Mouse (Mus musculus) urinary bladder, postnatal 14 days (tissue): ENCODE results near the gene Opn3.

Source experiments
- DNase-seq: peaks from one replicate; pipeline ENCODE4 v3.0.0; 2021; ENCODE audit warnings: low spot score

The Opn3 gene

DNA sequence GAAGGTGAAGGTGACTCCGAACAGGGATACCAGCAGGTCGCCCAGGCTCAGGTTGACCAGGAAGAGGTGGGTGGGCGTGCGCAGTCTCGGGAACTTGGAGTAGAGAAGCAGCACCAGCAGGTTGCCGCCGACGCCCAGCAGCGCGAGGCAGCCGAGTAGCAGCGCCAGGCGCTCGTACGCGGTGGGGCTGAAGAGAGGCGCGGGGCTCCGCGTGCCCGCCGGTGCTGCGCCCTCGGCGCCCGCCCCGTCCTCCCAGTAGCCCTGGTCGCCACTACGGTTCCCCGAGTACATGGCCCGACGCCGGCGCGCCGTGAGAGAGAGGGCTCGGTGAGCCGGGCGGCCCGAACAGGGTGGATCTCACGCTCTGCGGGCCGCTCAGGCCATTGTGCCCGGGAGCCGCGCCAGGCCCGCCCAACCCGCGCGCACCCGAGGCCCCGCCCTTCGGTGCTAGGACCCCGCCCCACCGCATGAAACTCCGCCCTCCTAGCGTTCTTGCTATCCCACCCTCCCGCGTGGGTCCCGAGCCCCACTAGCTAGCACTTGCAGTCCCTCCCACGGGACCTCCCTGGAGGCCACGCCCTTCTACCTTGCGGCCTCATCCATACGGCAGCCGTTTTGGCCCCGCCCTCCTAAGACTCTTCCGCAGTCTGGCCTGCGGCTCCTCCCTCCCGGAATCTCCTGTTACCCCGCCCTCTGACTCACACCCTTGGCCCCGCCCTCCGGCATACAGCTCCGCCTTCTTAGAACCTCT lies at the start of gene Opn3, which contains the start of gene Chml:
Gene Opn3 (minus strand): TSS at position 531 of the 751 bp plus-strand sequence.
Gene Chml (minus strand): TSS at position 656 of the 751 bp plus-strand sequence.
- peak; percentile 99 for DNase-seq

DNA sequence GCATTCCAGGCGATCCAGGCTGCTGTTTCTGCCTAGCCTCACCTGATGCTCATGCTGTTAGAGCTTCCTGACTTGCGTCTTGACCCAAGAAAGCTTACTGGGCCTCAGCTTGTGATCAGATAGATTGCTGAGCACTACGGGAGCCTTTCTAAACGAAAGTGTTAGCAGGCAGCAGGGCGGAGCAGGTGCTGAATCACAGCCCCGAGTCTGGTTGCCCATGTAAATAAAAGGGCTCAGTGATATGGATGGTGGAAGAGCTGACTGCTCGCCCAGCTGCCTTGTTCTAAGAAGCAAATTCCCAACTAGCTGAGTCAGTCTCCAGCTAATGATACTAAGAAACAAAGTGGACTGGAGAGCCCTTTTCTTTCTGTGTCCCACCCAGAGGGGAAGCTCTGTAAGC lies 33.2 kb upstream of the Opn3 start:
- no peak for DNase-seq

DNA sequence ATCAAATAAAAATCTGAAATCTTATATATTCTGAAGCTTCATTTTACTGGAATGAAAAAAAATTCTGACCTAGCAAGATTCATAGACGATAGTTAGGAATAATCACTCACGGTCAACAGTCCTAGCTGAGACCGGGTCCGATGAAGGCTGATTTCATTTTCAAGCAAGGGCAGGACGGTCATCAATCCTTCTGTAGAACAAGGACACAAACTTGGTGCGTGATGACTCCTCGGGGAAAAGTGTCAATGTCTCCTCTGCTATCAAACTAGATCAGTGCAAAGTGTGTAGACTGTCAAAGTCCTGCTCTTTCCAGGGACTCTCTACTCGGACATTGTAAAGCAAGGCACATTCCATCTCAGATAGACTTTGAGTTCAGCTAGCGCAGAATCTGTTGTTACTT lies 24.3 kb upstream of the Opn3 start:
- no peak for DNase-seq

DNA sequence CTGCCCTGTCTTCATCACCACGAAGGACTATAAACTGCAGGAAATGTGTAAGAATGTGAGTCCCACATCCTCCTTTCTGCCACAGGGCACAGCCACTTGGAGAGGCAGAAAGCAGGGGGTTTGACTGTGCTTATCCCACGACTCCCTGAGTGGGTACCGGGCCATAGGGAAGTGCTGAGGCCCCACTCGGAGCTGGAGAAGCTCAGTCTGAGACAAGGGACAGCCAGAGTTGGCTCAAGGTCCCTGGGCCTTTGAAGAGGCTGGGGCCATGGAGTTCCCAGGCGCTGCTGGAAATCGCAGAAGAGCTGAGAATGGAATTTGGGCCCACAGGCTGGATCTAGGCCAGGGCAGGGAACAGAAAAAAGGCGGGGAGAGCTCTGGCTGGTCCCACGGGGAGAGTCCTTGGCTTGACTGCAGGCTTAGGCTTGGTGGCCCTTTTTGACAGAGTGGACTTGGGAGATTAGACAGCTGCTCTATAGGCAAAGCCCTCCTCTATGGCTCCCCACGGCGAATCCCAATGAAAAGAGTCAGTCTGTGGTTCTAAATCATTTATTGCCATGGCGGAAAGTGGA lies 19.8 kb upstream of the Opn3 start:
- no peak for DNase-seq

DNA sequence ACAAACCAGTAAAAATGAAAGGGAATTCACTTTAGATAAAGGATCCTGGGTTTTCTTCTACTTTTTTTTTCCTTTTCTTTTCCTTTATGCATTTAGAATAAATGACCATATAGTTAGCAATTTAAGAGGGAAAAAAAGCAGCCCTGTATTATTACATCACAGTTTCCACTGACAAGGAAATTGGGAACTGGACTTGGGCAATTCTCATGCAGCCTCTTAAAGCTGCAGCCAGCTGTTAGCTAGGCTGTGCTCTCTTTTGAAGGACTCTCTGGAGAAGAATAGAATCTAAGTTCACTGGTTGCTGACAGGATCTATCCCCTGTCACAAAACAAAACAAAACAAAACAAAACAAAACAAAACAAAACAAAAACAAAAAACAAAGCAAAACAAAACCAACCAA lies 15.4 kb upstream of the Opn3 start:
- DNase-seq, result no peak

DNA sequence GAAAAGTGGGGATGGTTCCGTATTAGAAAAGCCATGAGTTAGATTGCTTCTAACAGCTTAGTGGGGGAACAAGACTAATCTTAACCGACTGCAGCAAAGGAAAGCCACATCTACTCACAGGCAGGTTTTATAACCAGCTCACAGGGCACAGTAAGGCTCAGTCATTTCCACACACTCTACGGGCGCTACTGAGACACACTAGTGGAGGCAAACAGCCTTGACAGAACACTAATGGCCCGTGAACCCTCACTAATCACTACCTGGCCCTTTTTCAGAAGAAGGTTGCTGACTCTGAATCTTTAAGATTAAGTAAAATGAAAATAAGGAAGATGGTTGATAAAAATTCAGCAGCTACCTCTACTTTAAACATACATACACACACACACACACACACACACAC lies 15.0 kb upstream of the Opn3 start:
- no peak for DNase-seq

DNA sequence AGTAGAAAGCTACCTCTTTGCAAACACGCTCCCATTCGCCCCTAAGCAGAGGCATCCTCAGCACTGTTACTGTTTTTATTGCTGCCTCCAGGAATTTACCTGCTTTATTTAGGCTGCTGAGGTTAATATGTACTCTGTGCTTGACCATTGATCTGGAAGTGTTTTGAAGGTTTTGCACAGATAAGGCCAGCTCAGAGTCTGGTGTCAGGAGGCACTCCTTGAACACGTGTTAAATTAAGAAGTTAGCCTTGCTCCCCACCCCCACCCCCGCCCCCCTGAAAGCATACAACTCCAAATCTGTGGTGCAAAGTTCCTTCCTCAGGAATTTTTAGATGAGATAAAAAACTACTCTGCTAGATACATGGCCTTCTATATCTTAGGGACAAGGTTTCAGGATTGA lies 8.6 kb upstream of the Opn3 start:
- DNase-seq, result no peak

DNA sequence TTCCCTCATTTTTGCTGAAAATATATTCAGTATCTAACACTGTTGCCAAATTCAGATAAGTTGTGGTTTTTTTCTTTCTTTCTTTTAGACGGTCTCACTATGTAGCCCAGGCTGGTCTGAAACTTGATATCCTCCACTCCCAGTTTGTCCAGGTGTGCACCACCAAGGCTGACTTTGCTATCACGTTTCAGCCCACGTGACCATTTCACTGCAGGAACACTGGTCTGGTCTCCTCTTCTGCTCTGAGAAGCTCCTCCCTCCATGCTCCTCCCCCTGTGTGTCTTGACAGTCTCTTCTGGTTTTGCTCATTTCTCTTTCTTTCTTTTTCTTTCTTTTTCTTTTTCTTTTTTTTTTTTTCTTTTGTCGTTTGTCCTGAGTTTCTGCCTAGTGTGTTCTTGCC lies 7.2 kb upstream of the Opn3 start:
- peak; percentile 9 for DNase-seq

DNA sequence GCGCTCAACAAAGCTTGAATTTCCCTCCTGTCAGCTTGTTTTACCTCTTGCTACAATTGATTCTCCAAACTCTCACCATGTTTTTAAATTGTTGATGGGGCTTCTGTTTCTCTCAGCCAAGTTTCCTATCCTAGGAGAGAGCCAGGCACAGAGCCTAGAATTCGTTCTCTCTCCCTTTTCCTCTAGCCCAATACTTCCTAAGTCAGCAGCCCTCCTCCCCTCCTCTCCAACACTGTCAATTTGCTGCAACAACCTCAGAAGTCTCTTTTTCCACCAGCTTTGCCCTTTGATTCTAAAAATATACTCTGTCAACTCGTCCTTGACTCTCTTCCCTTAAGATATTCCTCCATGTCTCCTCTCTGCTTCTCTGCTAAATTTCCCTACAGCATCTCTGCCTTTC lies 6.8 kb upstream of the Opn3 start:
- no peak for DNase-seq

DNA sequence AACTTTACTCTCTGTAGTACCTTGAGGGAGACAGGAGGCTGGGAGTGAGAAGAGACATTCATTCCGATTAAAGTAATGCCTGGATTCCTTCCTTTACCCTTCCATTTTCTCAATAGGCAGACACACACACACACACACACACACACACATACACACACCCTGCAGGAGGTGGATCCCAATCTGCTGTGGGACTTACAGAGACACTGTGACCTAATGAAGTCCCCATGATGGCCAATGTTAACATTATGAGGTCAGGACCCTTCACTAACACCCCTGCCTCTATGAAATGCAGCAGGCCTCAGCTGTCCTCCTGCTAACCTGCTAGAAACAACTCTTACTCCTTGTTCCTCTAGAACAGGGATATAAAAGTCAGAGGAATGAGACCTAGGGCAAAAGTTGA lies 5.7 kb upstream of the Opn3 start, which contains the start of gene Wdr64:
Gene Wdr64 (plus strand): TSS at position 301 of the 400 bp plus-strand sequence.
- DNase-seq, result no peak

DNA sequence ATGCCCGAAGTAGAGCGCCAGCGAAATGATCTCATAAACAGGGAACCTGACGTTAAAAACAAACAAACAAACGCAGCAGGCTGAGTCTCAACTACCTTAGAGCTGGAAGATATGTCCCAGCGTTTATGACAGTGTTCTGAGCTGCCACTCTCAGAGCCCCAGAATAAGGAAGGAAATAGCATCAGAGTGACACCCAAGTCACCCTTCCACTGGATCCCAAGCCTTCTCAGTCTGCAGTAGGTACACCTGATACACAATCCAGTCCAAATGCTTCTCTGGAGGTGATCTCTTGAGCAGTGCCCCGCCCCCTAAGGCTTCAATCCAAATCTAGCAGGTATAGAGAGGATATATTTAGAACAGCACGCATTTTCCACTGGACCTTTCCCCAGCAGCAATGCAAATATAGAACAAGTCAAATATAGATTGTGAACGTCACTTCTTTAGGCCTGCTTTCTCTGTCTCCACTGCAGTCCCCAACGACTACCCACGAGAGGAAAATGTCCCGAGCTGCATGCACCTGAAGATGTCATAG lies 919 bp upstream of the Opn3 start:
- no peak for DNase-seq

DNA sequence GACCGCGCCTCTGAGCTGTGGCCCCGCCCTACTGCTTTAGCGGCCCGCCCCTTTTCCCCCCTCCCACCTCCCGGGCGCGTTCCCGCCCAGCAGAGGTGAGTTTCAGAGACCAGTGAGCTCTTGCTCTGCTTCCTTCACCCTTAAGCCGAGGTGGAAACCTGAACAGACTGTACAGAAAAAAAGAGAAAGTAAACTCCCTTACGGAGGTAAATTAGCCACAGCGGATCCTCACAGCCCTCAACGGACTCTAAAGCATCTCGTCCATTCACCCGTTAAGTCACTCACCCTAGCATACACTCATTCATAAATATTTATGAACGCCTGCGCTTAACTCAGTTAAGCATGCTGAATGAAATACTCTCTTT lies 403 bp upstream of the Opn3 start:
- no peak for DNase-seq

DNA sequence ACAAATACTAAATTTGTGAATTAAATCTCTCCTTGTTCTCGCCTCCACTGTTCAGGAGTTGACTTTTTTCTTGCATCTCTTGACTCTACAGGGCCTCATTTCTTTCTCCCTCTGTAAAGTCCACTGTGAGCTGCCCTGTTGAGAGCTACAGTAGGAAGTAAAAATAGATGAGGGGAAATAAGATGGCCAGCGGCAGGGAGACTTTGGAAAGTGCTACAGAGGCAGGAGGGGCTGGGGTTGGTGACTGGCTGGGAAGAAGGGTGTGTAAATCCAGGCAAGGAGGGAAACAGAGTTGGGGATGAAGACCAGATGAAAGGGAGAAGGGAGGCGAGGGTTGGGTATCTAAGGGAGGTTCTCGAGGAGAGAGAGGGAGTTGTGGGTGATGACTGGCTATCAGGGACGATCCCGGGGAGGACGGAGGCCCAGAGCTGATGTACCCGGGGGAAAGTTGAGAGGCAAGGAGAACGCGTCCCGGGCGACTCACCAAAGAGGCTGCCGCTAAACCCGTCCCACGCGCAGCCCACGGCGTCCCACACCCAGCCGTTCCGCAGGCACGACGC lies 810 bp downstream of the Opn3 start:
- DNase-seq, result no peak

DNA sequence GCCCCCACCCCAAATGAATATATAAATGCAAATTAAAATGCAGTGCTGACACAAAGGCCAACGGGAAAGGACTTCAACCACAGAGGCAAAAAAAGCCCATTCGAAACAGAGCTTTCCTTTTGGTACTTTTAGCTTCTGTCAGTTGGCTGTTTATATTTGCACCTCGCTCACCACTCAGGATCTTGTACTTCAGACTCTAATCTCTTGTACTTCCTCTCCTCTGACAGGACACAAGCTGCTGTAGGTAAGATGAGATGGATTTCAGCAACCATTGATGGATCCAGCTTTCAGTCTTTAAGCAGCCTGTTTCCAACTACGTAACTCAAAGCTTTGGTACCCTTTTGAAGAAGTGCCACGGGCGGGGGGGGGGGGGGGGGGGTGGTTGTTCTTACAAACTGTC lies 11.6 kb downstream of the Opn3 start:
- DNase-seq, result no peak

DNA sequence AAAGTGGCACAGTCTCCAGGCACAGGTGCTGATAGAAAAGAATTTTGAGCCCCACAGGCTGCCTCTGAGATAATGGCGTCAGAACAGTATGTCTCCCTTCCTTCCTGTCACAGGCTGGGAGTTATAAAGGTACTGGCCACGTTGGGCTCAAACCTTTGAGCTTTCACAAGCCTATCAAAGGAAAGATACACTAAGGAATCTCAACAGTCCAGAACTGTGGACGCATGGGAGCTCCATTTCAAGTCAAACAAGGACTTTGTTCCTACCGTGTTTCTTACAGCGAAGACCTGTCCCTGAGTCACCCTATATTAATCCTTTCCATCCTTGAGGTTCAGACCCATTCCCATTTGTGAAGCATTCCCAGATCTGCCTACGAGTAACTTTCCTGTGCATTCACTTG lies 15.1 kb downstream of the Opn3 start:
- DNase-seq, result no peak

DNA sequence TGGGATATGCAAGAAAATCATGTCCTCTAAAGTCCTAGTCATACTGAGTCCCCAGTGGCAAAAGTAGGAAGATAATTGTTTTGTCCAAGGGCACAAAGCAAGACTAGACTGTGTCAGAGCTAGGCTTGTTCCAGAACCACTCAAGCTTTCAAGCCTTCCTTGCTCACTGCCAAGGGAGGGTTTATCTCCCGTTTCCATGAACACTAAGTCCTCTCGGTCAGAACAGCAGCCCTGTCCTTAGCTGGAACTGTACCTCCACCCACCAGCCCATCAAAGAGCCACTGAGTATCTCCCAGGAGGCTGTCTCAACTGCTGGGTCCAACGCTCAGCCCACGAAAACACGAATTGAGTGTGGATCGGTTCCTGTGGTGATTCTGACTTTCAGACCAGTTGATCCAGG lies 17.5 kb downstream of the Opn3 start:
- DNase-seq, result no peak

DNA sequence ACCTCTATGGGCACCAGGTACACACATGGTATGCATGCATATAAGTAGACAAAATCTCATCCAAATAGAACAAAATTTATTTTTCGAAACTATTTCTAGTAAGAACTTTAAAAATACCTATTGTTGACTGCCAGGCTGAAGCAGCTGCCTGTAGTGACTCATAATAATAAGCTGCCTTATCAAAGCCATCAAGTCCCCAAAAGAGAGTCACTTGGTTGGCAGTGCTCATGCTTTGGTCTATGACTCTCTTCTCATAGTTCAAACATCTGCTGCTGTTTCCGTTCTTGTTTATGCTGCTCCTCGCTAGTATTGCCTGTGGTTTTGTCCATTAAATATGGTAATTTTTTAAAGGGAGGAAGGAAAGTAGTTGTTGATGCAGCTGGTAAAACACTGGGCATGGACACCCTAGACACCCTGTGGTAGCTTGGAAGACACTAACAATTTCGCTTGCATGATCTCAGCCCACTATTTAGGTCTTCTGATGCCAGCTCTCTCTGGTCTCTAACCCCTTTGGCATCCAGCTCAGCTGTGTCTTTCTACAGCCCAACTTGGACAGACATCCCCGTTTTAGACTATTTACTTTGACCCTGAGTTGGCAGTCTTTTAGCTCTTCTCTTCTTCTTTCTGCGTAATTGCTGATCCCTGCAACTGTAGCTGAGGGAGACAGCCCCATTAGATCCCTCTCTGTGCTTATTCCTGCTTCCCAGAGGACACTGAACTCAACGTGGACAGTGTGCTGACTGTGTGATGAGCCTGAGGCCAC lies 18.8 kb downstream of the Opn3 start:
- DNase-seq, result no peak

DNA sequence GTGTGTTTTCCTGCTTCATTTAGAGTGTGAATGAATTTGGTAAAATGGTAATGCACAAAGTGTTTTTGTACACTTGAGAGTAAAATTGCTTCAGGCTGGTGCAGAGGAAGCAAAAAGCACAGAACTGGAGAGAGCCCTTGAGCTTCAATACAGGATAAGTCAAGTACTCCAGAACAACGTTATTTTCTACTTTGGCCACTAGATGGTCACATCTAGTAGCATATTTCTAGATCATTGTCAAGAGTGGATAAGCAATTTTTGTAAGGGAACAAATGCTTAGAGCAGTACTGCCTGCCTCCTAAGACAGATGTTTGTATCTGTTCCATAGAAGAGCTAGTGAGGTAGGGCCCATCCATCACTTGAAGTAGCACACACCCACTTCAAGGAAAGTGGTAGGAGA lies 20.9 kb downstream of the Opn3 start:
- DNase-seq, result no peak

DNA sequence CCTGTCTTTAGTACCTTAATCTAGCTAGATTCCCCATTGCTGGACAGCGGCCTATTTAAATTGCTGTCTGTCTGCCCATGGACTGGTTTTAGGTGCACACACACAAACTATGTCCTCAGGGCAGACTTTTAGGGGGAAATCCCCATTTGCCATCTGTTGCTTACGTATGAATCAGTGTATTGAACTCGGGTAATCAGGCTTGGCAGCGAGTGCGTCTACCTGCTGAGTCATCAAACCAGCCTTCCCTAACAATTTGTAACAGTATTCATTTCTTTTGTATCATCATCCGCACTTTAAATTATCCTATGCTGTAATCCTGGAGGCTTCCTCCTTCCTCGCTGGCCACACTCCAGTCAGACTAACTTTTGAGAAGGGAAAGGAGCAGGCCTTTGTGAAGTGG lies 22.5 kb downstream of the Opn3 start:
- no peak for DNase-seq

DNA sequence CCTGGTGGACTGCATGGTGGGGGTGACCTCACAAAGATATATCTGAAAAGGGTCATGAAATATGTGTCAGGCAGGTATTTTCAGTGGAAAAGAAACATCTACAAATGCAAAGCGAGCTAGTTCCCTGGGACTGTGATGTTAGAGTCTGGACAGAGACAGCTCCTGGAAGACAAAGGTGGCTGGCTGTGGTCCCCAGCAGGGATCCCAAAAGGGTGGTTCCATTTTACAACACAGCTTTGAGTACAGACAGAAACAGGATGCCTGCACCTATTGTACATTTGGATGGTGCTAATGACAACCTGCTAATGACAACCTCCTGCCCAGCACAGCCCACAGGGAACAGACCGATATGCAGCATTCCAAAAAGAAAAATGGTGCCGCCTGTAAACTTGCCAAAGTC lies 23.1 kb downstream of the Opn3 start:
- DNase-seq, result no peak

DNA sequence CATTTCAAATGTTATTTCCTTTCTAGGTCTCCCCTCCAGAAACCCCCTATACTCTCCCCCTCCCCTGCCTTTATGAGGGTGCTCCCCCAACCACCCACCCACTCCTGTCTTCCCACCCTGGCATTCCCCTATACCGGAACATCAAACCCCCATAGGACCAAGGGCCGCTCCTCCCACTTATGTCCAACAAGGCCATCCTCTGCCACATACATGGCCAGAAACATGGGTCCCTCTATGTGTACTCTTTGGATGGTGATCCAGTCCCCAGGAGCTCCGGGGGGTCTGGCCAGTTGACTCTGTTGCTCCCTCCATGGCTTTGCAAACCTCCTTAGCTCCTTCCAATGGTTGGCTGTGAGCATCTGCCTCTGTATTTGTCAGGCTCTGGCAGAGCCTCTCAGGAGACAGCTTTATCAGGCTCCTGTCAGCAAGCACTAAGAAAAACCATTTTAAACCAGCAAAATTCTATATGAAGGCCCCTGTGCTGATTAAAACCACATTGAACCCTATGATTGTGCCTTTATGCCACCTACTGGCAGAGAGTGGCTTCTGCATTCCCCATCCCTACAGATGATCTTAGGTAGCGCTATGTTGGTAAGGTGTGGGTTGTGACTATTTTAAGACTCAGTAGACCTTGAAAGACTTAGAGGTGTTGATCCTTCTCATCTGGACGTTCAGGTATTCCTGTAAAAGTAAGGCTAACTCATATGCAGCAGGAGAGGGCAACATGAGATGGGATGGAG lies 23.7 kb downstream of the Opn3 start:
- no peak for DNase-seq

DNA sequence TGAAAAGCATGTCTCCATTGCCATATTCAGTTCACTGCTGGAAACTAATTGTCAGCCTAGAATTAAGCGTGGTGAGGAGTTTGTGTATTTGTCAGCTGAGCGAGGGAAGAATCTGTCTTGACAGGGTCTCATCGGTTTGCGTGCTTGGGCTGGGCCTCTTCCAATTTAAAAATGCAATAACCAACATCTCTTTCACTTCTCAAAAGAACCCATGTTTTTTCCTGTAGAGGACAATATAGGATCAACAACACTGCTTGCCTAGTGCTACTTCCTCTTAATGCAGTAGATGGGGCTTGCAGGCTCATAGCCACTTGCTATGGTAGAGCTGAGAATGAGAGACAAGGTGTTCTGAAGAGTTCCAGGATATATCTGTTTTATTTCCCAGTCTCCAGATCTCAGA lies 32.7 kb downstream of the Opn3 start:
- no peak for DNase-seq
